8 mouse cellular contexts compared by ENCODE assay signal in genomic region chr7:31059108-31059507, GRCm38 (mm10). TPM values are rescaled to one million over a fixed set of nuclear protein-coding genes. Genes with fewer than 3 reads are reported as not detected.
A peak's percentile ranks its signal among the peaks of the same experiment; 100 is the strongest.
DNase-seq lines count a peak whose midpoint lies in the region; ATAC-seq and TF ChIP-seq lines count a peak whose summit lies in the region.

TSS of gene Lgi4 (plus strand) at chr7:31059342.

- H3K27me3 ChIP-seq in forebrain, embryonic 13.5 days = peaks cover 11% of the 10 kb centered on the region
- no peaks in the 10 kb centered on the region for H3K27me3 ChIP-seq in liver, postnatal 0 days (ENCODE audit: insufficient read depth, low read length)

- TF ChIP-seq CTCF in liver, postnatal 0 days (IDR thresholded peaks at IDR 0.05; ENCODE audit: low read depth) = peak; percentile 97

- no peak within 1 kb of the TSS for H3K4me3 ChIP-seq in ES-E14 (ENCODE audit: insufficient read depth in 1 of 2, low read depth in 1 of 2, low read length in 2 of 2, poor library complexity in 1 of 2, severe bottlenecking in 1 of 2)
- H3K4me3 ChIP-seq in forebrain, embryonic 13.5 days = no peak within 1 kb of the TSS
- H3K4me3 ChIP-seq in liver, postnatal 0 days (ENCODE audit: low read depth, low read length) = no peak within 1 kb of the TSS

- H3K27ac ChIP-seq in ES-E14 (ENCODE audit: insufficient read depth, low read depth, low read length, poor library complexity, severe bottlenecking) = no peak within 1 kb of the TSS
- H3K27ac ChIP-seq in forebrain, embryonic 13.5 days = no peak within 1 kb of the TSS
- no peak within 1 kb of the TSS for H3K27ac ChIP-seq in liver, postnatal 0 days (ENCODE audit: low read depth)

- peak; percentile 60 for DNase-seq in ES-E14 (ENCODE audit: low read depth, low spot score)
- DNase-seq in heart, postnatal 4 days = peak; percentile 95
- DNase-seq in layer of hippocampus, adult 18-20 months (ENCODE audit: low spot score in 2 of 2) = peak; percentile 72 to 89
- DNase-seq in liver, postnatal 0 days = peak; percentile 85
- DNase-seq in ovary, adult 18-20 months (ENCODE audit: low spot score) = peak; percentile 60
- peak; percentile 78 for DNase-seq in thymus, postnatal 25 days

- in situ Hi-C loops in ES-E14 (cut with MboI; ENCODE audit: low sequenced_read_pairs in 2 of 2, unreplicated experiment in 2 of 2) = no loop called here

- H3K9me3 ChIP-seq in ES-E14 (ENCODE audit: control insufficient read depth, insufficient read depth, low read depth, low read length) = no peaks in the 10 kb centered on the region
- no peaks in the 10 kb centered on the region for H3K9me3 ChIP-seq in forebrain, embryonic 13.5 days (replicated peaks)
- H3K9me3 ChIP-seq in liver, postnatal 0 days (ENCODE audit: low read length) = no peaks in the 10 kb centered on the region

- H3K4me1 ChIP-seq in ES-E14 (ENCODE audit: control insufficient read depth in 2 of 2, insufficient read depth in 2 of 2, low read length in 2 of 2, poor library complexity in 1 of 2) = peaks cover 0 to 5% of the 10 kb centered on the region in 2 experiments; a peak in 2 of 4 replicates
- peaks cover 10% of the 10 kb centered on the region for H3K4me1 ChIP-seq in forebrain, embryonic 13.5 days
- H3K4me1 ChIP-seq in liver, postnatal 0 days (ENCODE audit: insufficient read depth) = no peaks in the 10 kb centered on the region

- ATAC-seq in cerebellum, adult (ENCODE audit: insufficient number of reproducible peaks, low FRiP score, low TSS enrichment) = peak; percentile 53; the same call in 1 of the 2 replicates
- peak; percentile 80; the same call in 1 of the 2 replicates for ATAC-seq in forebrain, embryonic 13.5 days
- no peak for ATAC-seq in liver, postnatal 0 days

- no peaks in the 10 kb centered on the region for H3K36me3 ChIP-seq in ES-E14 (ENCODE audit: control insufficient read depth, insufficient read depth, low read length, poor library complexity, severe bottlenecking)
- H3K36me3 ChIP-seq in forebrain, embryonic 13.5 days (ENCODE audit: poor library complexity, severe bottlenecking) = no peaks in the 10 kb centered on the region
- H3K36me3 ChIP-seq in liver, postnatal 0 days (replicated peaks; ENCODE audit: insufficient read depth, low read length) = no peaks in the 10 kb centered on the region

- no peak within 1 kb of the TSS for H3K4me2 ChIP-seq in forebrain, embryonic 13.5 days
- H3K4me2 ChIP-seq in liver, postnatal 0 days (ENCODE audit: low read depth, low read length) = no peak within 1 kb of the TSS

- WGBS in forebrain, embryonic 13.5 days = 2% methylated on average over 2 of the region's 2 CpGs
- WGBS in liver, postnatal 0 days (ENCODE audit: insufficient replicate concordance) = 0% methylated on average over 2 of the region's 2 CpGs

- no peak within 1 kb of the TSS for H3K9ac ChIP-seq in ES-E14 (ENCODE audit: insufficient read depth, low read depth, low read length, poor library complexity, severe bottlenecking)
- H3K9ac ChIP-seq in forebrain, embryonic 13.5 days = no peak within 1 kb of the TSS
- no peak within 1 kb of the TSS for H3K9ac ChIP-seq in liver, postnatal 0 days (replicated peaks)

- TF ChIP-seq EP300 in liver, postnatal 0 days (IDR thresholded peaks at IDR 0.05; ENCODE audit: low read depth) = no peak

TF ChIP-seq in ES-E14, 5 proteins besides CTCF, POLR2A, EP300 and RAD21:
- TF ChIP-seq ZC3H11A (IDR thresholded peaks at IDR 0.05; ENCODE audit: borderline replicate concordance, low read depth, low read length) (peak; percentile 64; the same call in 1 of the 2 replicates), ZNF384 (IDR thresholded peaks at IDR 0.05; ENCODE audit: low read depth, low read length) (no peak)

RNA-seq across cellular contexts. Expression of gene Lgi4, which starts in this region (rescaled TPM):
- 0.16 and 0.18 TPM in 2 replicates for total RNA-seq in ES-E14 (2012; rRNA removed)
- 0.19 and 0.26 TPM in 2 replicates for polyA plus RNA-seq in forebrain, embryonic 13.5 days (2015; fragmentation: Nextera tagmentation; extraction: Ambion mirVana)
- total RNA-seq in heart, postnatal 4 days (2021) = 1 to 10 TPM in 1 of 2 experiments, under 1 TPM in 1; 0.95 to 1.4 TPM
- total RNA-seq in layer of hippocampus, adult 18-20 months (2021) = 10 to 100 TPM; 37.9 to 40.4 TPM
- polyA plus RNA-seq in liver, postnatal 0 days (2015; fragmentation: Nextera tagmentation; extraction: Ambion mirVana) = 0.11 TPM in 1 of 2 replicates, not detected in the other

Comparison
In these comparisons a context has a peak if more than half of its experiments do, and no peak if none do; other contexts are left out.
1. RNA of gene Lgi4 (total RNA-seq): 37.9 to 40.4 TPM in layer of hippocampus, adult 18-20 months; 0.95 to 1.4 TPM in heart, postnatal 4 days and 0.16 to 0.18 TPM in ES-E14; every median in the first group is over 10 times any median in the second.
2. Peak in DNase-seq in ES-E14; RNA of the gene not detected or under 1 TPM.
3. Peak in ATAC-seq in forebrain, embryonic 13.5 days; RNA of the gene not detected or under 1 TPM.
4. Peak in DNase-seq in liver, postnatal 0 days; RNA of the gene not detected or under 1 TPM.
5. Peak in every context shown above with its lines, with median percentiles within 50 percentile points of each other: DNase-seq.